Comparison of ENCODE assay signal across 20 mouse cellular contexts in genomic region chr8:126756300-126757097, GRCm38 (mm10).
A peak's percentile ranks its signal among the peaks of the same experiment; 100 is the strongest.
DNase-seq lines count a peak whose midpoint lies in the region; ATAC-seq and TF ChIP-seq lines count a peak whose summit lies in the region.
"Had no signal": no experiment of that assay in that cellular context is flagged by ENCODE, and none has a peak within 500 bp of the region (broad histone marks: within the 10 kb centered on the region; RNA-seq: fewer than 3 reads in every experiment).

No protein-coding gene starts in this region.

- no peak overlapping the region for H3K27ac ChIP-seq in heart, embryonic 10.5 days
- no peak overlapping the region for H3K27ac ChIP-seq in lung, postnatal 0 days (ENCODE audit: low read length)
- H3K27ac ChIP-seq in bone marrow, adult 2 months (ENCODE audit: control insufficient read depth, insufficient read depth, low read depth, low read length, poor library complexity): peak overlapping the region; percentile 73
- peak overlapping the region; percentile 95 for H3K27ac ChIP-seq in macrophage
- H3K27ac ChIP-seq: embryonic facial prominence, embryonic 12.5 days; heart, embryonic 13.5 days; limb, embryonic 15.5 days; lung, embryonic 15.5 days; midbrain, embryonic 10.5 days; neural tube, embryonic 15.5 days had no signal

- no peak for TF ChIP-seq POLR2A in bone marrow, adult 2 months (IDR thresholded peaks at IDR 0.05; ENCODE audit: borderline replicate concordance, control insufficient read depth, low read depth, low read length)

- no peak for ATAC-seq in lung, postnatal 0 days
- ATAC-seq in CD4-positive, CD25-positive, alpha-beta regulatory T cell, adult 4 months: no peak
- ATAC-seq: forebrain, embryonic 16.5 days had no signal

- TF ChIP-seq CTCF in lung, postnatal 0 days (IDR thresholded peaks at IDR 0.05): no peak
- TF ChIP-seq CTCF in bone marrow, adult 2 months (IDR thresholded peaks at IDR 0.05; ENCODE audit: control insufficient read depth, insufficient read depth, low read length): no peak

- no peaks in the 10 kb centered on the region for H3K9me3 ChIP-seq in heart, embryonic 10.5 days
- no peaks in the 10 kb centered on the region for H3K9me3 ChIP-seq in lung, postnatal 0 days (ENCODE audit: low read length)
- H3K9me3 ChIP-seq: embryonic facial prominence, embryonic 12.5 days; heart, embryonic 13.5 days; limb, embryonic 15.5 days; lung, embryonic 15.5 days; midbrain, embryonic 10.5 days; neural tube, embryonic 15.5 days had no signal

- TF ChIP-seq EP300 in lung, postnatal 0 days (IDR thresholded peaks at IDR 0.05): no peak

- no peaks in the 10 kb centered on the region for H3K79me2 ChIP-seq in macrophage (ENCODE audit: inconsistent target)

- no peak overlapping the region for H3K9ac ChIP-seq in lung, postnatal 0 days (replicated peaks; ENCODE audit: low read depth)
- H3K9ac ChIP-seq: heart, embryonic 13.5 days; limb, embryonic 15.5 days; lung, embryonic 15.5 days; neural tube, embryonic 15.5 days had no signal

- H3K4me3 ChIP-seq in heart, embryonic 10.5 days: no peak overlapping the region
- no peak overlapping the region for H3K4me3 ChIP-seq in lung, postnatal 0 days (ENCODE audit: low read depth, low read length)
- H3K4me3 ChIP-seq in bone marrow, adult 2 months (replicated peaks; ENCODE audit: control insufficient read depth, low read depth, low read length): no peak overlapping the region
- no peak overlapping the region for H3K4me3 ChIP-seq in macrophage (ENCODE audit: inconsistent target)
- H3K4me3 ChIP-seq: embryonic facial prominence, embryonic 12.5 days; heart, embryonic 13.5 days; limb, embryonic 15.5 days; lung, embryonic 15.5 days; midbrain, embryonic 10.5 days; neural tube, embryonic 15.5 days had no signal

- H3K4me2 ChIP-seq in lung, postnatal 0 days (replicated peaks; ENCODE audit: low read depth, low read length): no peak overlapping the region
- H3K4me2 ChIP-seq: embryonic facial prominence, embryonic 12.5 days; heart, embryonic 13.5 days; limb, embryonic 15.5 days; lung, embryonic 15.5 days; neural tube, embryonic 15.5 days had no signal

- 79% methylated on average over 8 of the region's 8 CpGs for WGBS in heart, embryonic 10.5 days
- WGBS in lung, postnatal 0 days: 65% methylated on average over 8 of the region's 8 CpGs
- WGBS in bone marrow, adult 2 months: 74% methylated on average over 8 of the region's 8 CpGs
- WGBS in macrophage (ENCODE audit: missing documents): 87% methylated on average over 8 of the region's 8 CpGs

- no peaks in the 10 kb centered on the region for H3K36me3 ChIP-seq in heart, embryonic 10.5 days
- no peaks in the 10 kb centered on the region for H3K36me3 ChIP-seq in lung, postnatal 0 days (ENCODE audit: insufficient read depth, low read length)
- no peaks in the 10 kb centered on the region for H3K36me3 ChIP-seq in macrophage (ENCODE audit: inconsistent target)
- H3K36me3 ChIP-seq: embryonic facial prominence, embryonic 12.5 days; heart, embryonic 13.5 days; limb, embryonic 15.5 days; lung, embryonic 15.5 days; midbrain, embryonic 10.5 days; neural tube, embryonic 15.5 days had no signal

- peak; percentile 39 for DNase-seq in heart, adult 8-10 months (ENCODE audit: low spot score)
- DNase-seq in heart, embryonic 10.5 days (ENCODE audit: low spot score): no peak
- DNase-seq in lung, postnatal 25 days (ENCODE audit: low spot score): peak; percentile 59
- no peak for DNase-seq in lung, postnatal 0 days (ENCODE audit: low spot score)
- DNase-seq: adrenal gland, postnatal 10 days; cerebellum, adult 2 months; gastrocnemius, postnatal 10 days; kidney, adult 18-20 months; kidney, postnatal 25 days; right cerebral cortex, postnatal 25 days had no signal

- H3K4me1 ChIP-seq in heart, embryonic 10.5 days: peaks cover 8% of the 10 kb centered on the region; the same call in 1 of the 2 replicates
- H3K4me1 ChIP-seq in lung, postnatal 0 days (ENCODE audit: insufficient read depth, low read depth, low read length): peaks cover 13% of the 10 kb centered on the region
- H3K4me1 ChIP-seq in bone marrow, adult 2 months (ENCODE audit: control insufficient read depth, insufficient read depth, low read length): peaks cover 6% of the 10 kb centered on the region

- no peaks in the 10 kb centered on the region for H3K27me3 ChIP-seq in heart, embryonic 10.5 days (ENCODE audit: insufficient read depth, poor library complexity, severe bottlenecking)
- no peaks in the 10 kb centered on the region for H3K27me3 ChIP-seq in lung, postnatal 0 days (replicated peaks; ENCODE audit: insufficient read depth, low read length)
- H3K27me3 ChIP-seq: embryonic facial prominence, embryonic 12.5 days; heart, embryonic 13.5 days; limb, embryonic 15.5 days; lung, embryonic 15.5 days; neural tube, embryonic 15.5 days had no signal

Comparison
In these comparisons a context has a peak if more than half of its experiments do, and no peak if none do; other contexts are left out.
1. DNase-seq: peak in heart, adult 8-10 months (single experiment) and lung, postnatal 25 days (single experiment); none in heart, embryonic 10.5 days (single experiment) and lung, postnatal 0 days (single experiment).
2. H3K27ac ChIP-seq: peak in bone marrow, adult 2 months (single experiment) and macrophage (single experiment); none in heart, embryonic 10.5 days (single experiment) and lung, postnatal 0 days (single experiment).